Mouse (Mus musculus) spleen, adult 18-20 months (tissue): ENCODE results near the gene Shmt2.

Experiments used
- DNase-seq, 2 experiments: peaks; one replicate each; pipeline ENCODE4 v3.0.0; 2022; ENCODE audit warnings: mixed read lengths in 2 of 2

The Shmt2 gene

DNA sequence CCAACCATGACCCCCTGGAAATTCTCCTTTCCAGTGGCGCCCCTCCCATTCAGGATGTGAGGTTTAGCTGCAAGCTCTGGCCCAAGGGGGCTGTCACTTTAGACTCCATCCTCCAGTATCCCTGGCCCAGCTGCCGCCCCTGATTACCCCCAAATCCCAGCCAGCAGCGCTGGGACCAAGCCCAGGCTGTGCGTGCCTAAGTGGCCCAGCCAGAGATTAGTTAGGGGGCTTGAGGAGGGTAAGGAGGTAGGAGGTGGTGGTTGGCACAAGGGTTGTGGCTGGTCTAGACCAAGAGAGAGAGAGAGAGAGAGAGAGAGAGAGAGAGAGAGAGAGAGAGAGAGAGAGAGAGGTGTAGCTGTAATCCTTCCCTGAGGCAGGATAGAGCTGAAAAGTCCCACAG lies 9.3 kb upstream of the Shmt2 start:
- no peak for DNase-seq

DNA sequence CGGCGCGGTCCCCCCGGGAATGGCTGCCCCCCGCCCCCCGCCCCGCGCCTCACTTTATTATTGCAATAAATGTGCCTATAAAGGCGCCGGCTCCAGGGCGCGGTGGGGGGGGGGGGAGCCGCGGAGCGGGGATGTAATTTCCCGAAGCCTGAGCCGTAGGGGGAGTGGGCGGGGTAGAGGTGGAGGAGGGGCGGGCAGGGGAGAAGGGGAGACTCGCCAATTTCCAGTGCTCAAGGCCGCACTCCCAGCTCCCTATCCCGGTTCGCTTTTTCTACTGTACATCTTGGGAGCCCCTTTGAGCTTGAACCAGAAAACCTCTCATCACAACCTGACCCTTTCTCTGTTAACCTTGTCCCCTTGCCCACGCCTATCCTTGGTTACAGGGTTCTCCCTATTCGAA lies 8.7 kb upstream of the Shmt2 start:
- DNase-seq, result no peak

DNA sequence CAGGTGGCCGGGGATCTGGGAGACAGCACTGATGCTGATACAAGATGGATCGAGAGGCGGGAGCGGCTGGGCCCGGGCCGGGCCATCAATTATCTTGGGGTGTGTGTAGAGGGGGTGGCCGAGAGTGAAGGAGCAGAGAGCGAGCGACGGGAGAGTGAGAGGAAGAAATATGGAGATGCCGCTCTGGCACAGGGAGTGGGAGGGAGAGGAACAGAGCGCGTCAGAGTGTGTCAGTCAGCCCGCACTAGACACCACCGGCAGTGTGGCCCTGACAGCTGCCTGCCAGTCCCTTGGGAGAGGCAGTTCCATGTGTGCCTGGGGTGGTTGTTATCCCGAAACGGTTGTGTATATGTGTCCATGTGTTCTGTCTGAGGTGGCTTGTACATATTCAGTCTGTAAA lies 5.2 kb upstream of the Shmt2 start:
- DNase-seq, result no peak

DNA sequence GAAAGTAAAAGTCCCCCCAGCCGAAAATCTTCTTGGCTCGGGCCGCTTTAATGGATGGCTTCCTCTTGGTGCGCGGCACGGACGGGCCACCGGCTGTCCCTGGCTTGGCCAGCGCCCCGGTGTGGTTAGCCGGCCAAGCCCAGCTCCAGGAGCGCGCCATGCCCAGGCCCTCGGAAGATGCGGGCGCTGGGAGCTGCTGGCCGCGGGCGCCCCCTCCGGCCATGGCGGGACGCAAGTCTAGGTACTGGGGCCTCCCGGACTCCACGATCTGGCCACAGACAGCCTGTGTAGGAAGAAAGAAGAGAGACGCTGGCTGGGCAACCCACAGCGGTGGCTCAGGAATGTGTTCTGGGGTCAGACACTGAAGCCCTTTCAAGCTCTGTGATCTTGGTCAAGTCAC lies 4.4 kb upstream of the Shmt2 start:
- DNase-seq, result peak in 1 of 2 experiments; percentile 47

DNA sequence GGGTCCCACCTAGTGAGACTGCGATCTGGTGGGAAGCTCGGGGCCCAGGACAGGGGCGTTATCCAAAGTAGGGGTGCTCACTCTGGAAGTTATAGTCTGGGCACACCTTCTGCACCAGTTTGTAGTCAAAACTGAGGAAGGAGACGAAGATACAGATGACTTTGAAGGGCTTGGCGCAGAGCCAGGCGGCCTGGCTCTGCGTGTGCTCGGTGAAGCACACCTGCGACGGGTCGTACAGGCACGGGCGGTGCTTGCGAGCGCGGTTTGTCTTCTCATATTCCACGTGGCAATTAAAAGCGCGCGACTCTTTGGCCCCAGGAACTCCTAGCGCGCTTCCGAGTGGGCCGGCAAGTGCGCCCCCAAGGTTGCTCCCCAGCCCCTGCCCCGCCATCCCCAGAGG lies 3.8 kb upstream of the Shmt2 start:
- no peak for DNase-seq

DNA sequence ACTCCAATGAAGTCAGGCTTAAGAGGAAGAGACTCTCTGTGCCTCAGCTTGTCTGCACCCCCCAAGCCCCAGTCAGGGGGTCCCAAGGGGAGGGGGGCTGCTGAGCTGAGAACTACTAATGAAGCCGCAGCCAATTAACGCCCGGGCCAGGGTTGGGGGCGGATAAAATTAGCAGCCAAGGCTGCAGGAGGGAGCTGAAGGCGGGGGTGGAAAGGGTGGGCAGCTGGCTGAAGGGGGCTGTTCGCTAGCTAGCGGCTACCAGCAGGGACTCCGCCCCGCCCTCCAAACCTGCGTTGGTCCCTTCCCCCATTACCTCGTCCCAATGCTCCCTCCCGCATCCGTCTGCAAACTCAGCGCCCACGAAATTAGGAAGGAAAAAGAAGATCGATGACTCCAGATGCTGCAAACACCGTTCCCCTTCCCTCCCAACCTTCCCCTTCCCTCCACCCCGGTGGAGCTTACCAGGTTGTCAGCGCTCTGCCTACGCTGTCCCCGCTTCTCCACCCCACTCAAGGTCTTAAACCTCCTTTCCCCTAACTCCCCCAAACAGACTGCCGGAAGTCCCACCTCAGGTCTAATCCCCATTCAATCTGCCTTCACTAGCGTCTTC lies 2.5 kb upstream of the Shmt2 start:
- DNase-seq, result no peak

DNA sequence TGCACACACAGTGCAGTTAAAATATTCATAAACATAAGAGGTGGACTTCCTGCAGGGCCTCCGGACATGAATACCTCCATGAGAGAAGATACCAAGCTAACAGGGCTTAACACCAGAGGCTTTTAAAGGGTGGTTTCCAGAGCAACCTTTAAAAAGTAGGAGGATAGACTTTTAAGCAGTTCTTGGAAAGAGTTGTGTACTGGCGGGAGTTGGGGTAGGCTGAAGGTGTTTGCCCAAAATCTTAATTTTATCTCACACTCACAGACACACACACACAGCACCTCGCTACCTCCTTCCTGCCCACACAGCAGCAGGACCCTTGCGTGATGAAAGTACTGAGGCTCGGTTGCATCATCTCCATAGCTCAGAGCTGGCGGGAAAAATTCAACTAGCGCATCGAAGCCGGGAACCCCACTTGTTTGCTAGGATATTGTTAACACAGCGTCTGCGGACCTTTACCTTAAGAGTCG lies 598 bp downstream of the Shmt2 start:
- no peak for DNase-seq

DNA sequence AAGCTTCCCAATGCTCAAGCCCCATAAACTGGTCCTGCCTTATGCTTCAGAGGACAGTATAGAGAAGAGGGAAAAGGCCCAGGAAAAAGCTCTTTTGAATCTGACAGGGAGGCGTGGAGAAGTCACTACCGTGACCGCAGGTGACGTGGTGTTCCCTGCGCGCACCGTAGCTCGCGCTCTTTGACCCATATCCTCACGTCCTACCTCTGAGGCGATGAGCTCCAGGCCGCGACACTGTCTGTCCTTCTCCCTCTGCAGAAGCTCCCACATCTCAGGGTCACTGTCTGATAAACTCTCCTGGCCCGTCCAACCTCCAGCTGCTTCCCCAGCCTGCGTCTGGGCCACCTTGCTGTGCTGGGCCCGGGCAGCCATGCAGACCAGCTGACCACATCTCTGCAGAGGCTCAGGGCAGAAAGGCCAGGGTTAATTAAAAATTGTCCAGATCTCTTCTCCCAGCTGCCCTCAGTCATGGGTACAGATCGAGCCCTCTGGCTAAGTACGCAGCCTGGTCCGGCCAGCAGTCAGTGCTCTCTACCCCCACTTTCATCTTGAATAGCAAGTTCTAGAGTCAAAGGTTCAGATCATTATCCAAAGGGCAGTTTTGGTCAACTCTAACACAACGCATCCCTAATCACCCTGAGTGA lies 1.4 kb downstream of the Shmt2 start:
- DNase-seq, result no peak

DNA sequence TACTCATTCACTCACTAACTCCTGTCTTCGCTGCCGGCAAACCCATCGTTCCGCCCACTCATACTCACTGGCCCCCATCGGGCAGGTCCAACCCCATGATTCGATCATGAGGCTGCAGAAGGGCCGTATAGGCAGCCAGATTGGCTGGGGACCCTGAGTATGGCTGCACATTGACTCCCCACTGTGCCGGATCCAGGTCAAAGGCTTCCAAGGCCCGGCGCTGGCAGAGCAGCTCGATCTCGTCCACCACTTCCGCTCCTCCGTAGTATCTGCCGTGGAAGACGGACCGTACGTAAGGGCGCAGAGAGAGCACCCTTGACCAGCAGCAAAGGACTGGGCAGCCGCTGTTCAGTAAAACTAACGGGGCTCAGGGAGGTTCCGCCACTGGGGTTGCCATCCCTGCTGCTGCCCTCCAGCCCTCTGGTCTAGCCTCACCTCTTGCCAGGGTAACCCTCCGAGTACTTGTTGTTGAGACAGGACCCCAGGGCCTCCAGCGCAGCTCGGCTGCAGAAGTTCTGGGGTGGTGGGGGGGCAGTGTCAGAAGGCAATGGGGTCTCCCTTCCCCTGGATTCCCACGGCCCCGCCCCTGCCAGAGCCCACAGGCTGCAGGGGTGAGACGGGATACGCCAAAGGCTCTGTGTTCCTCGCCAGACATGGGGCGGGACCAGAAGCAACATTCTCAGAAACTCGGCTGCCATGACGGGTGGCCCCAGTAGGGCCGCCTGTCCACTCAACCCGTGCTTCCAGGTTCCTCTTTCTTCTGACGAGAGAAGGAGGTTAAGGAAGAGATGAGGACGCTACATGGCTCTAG lies 2.1 kb downstream of the Shmt2 start:
- no peak for DNase-seq

DNA sequence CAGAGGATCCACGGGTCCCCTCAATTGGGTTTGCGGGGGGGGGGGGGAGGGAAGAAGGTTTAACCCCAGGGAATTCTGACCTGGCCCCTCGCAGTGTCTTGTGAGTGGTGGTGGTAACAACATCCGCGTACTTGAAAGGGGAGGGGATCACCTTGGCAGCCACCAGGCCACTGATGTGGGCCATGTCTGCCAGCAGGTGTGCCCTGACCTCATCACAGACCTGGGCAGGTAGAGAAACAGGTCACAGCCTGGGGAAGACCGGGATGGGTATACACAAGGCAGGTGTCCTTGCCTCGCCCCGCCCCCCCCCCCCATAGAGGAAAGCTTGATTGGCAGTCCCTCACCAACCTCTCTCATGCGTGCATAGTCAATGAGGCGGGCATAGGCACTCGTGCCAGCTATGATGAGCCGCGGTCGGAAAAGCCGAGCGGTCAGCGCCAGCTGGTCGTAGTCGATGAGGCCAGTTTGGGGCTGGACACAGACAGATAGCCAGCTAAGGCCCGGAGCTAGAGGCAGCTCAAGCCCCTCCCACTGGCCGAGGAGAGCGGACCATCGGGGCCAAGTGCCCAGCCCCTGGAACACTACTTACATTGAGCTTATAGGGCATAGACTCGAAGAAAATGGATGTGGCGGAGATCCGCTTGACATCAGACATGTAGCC lies 3.1 kb downstream of the Shmt2 start:
- DNase-seq, result no peak

DNA sequence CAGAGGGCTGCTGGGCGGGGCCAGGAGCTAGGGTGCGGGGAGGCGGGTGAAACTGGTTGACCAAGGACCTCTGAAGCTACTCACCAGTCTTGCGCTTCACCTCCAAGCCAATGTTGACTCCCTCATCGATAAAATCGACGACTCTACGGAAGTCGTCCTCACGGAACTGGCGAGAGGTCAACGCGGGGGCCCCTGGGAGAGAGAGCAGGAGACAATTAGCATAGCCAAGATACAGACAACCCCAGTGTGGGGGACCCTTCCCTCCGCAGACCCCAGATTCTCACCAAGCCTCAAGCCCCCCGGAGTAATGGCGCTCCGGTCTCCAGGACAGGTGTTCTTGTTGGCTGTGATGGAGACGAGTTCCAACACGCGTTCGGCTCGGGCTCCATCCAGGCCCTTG lies 4.3 kb downstream of the Shmt2 start:
- no peak for DNase-seq

DNA sequence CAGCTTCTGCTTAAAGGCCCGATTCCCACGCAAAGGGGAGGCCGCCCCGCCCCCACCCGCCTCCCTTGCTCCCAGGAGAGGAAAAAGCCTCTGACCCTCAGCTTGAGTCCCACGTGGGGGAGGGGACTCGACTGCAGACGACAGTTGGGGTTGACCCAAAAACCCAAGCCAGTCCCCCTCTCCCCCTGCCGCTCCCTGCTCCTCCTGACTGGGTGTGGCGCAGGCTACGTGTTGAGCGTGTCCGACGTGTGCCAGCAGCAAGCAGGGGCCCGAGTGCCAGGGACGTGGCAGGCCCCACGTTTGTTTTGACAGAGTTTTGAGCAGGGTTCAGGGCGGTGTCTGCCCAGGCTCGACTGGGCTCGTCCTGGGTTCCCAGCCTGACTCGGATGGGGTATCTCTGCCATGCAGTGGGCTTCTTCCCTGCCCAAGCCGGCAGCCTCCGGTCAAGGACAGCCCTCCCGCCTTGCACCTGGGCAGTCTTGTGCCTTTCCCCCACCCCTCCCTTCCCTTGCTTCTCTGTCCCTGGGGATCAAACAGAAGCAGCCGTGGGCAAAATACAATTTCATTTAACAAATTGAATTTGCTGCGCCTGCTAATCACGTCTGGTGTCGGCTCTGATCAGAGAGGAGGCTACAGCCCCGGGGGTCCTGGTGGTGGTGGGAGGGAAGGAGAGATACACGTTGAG lies 5.5 kb downstream of the Shmt2 start:
- no peak for DNase-seq

DNA sequence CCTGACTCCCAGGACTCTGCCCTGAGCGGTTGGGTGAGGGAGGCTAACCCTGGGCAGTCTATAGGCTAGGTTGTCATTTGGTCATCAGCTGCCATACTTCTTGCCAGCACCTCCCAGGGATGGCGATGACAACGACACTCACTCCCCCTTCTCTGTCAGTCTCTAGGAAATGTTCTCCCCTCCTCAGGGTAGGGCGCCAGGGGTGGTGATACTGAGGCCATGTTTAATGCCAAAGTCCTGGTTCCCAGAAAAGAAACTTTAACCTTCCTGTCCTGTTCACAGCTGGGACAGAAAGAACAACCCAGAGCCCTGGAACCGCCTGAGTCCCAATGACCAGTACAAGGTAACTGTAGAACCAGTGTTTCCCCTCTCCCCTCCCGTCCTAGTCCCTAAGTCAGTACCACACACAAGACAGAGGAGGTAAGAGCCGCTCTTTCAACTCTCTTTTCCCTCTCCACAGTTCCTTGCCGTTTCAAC lies 6.2 kb downstream of the Shmt2 start:
- DNase-seq, result no peak

DNA sequence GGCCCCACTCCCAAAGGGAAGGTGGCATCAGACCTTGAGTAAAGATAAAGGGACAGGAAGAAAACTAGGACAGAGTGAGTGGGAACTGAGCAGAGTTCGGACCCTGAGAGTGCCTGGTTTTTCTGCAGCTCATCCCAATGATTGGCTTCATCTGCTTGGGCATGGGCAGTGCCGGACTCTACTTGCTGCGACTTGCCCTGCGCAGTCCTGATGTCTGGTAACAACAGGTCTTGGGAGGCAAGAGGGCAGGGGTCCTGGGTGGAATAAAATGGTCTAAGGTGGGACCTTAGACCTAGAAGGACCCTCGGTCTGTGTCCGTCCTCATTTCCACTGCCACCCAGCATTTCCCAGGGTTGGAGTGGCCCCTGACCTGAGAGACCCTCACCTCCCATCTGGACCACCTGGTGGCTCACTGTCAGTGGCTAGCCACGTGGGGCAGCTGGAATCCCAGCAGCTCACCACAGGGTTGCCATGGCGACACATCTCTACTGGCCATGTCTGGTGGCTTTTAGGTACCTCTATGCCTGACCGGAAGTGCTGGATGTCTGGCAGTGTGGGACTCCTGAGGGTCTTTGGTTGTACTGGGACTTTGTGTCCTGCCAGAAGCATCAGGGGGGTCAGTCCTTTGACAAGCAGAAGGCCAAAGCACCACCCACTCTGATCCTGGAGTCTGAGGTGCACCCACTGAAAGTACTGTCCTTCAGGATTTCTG lies 6.8 kb downstream of the Shmt2 start:
- no peak for DNase-seq

DNA sequence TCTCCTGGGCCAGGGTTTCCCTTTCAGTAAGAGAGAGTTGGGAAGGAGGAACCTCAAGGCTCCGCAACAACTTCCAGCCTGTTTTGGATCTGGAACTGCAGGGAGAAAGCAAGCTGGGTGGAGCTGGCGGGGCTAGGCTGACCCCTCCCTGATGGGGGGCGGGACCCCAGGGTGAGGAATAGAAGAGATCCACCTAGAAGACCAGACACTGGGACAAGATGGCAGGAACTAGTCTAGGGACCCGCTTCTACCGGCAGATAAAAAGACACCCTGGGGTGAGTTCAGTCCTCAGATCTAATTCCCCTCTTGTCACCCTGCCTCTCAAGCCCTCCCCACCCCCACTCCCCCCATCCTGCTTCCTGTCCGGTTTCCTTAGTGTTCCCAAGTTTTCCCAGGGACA lies 7.5 kb downstream of the Shmt2 start, which contains the start of gene Ndufa4l2:
TSS of gene Ndufa4l2 (plus strand) at position 204 of the 400 bp plus-strand sequence.
- no peak for DNase-seq

DNA sequence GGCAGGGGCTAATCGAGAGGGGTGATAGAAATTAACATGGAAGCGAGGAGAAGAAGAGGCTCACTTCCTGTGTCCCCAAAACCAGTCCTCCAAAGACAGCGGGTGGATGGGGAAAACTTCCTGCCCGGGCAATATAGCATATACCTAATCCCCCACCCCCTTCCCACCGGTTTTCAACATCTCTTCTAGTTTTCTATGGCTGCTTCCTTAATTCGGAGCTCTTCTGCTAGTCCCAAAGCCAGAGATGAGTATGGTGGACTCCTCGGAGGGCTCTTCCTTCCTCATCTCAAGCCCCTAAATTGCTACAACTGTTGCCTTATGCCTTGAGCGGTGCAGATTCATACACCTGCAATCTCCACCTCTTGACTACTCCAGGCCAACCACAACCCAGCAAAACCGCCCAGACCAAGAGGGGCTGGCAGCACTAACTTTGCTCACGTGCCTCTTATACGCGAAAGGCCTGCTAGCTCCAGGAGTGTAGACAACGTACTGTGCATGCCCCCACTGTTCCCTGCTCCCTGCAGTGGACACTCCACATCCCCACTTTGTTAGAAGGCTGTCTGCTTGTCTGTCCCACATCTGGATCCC lies 8.0 kb downstream of the Shmt2 start:
- no peak for DNase-seq

DNA sequence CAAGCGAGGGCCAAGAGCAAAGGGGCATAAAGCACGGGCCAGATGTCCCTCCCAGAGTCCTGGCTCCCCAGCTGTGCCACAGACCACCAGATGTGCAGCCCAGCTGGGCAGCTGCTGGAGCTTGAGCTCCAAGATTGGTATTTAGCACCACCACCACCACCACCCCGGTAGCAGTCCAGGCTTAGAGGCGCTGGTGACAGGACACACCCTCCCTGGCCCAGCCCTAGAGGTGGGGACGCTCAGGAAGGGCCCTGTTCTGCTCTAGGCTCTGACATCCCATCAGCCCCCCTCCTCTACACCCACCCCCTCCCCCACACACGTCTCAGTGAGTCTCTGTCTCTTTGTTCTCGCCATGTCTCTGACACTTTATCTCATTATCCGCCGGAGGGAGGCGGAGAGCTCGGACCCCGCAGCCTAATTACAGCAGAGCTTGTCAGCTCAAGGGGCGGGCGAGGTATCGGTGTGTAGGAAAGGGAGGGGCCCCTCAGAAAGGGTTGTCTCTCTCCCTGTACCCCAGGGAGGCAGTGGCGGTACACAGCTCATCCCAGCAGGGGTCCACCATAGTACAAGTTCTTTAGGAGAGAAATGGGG lies 8.6 kb downstream of the Shmt2 start:
- DNase-seq, result no peak

DNA sequence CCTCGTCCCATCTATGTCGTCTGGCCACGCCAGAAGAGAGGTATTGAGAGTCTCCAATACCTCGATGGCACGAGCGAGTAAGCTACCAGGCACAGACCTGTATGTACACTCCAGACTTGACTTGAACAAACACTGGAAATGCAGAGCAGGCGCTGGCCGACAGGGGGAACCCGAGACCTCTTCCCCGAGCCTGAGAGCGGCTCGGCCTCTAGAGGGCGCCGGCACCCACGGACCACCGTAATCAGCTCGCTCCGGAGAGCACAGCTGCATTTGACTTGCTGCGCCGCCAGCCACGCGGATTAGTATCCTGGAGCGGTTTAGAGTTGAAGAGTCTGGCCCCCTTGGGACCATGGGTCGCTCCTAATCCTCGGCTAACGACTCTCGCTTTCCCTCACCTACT lies 9.4 kb downstream of the Shmt2 start:
- DNase-seq, result peak; percentile 83 to 96

DNA sequence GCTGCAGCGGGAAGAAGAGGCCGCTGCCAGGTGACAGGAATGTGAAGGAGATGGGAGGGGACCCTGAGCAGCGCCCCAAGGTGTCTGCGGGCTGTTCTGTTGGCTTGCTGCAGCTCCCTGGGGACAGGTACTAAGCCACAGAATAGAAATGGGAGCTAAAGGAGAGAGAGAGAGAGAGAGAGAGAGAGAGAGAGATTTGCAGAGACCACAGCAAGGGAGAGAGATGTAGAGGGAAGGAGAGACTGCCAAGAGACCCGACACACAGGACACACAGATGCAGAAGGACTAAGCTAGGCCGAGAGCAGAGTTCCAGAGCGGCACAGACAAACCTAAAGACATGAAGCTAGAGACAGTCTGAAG lies 10.0 kb downstream of the Shmt2 start:
- no peak for DNase-seq

DNA sequence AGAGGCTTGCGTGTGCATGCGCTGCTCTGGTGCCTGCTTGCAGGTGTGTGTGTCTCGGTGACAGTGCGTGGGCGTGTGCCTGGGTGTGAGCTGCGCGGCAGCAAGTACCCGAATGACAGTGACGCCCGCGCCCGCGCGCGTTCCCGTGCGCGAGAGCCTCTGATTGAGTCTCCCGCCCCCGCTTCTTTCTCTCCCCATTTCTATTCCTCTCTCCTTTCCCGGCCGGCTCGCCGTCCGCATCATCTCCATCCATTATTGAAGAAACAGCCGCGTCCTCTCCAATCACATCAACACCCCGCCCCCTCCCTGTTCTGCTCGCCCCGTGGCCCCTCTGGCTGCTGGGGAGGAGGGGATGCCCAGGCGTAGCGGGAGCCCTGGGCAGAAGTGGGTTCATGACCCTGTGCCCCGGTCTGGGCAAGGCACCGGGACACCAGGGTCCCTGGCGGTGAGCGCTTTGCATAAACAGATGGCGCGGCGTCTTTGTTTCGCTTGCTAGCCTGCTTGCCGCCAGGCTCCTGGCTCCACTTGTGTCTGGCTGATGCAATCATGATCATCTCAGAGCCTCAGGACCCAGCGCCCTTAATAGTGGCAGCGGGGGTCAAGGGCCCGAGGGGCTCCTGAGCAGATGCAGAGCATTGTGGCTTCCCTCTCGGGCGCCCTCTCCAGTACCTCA lies 10.5 kb downstream of the Shmt2 start:
- DNase-seq, result peak; percentile 32 to 61
